ENCODE assay signal across 8 mouse cellular contexts in the genomic region with DNA sequence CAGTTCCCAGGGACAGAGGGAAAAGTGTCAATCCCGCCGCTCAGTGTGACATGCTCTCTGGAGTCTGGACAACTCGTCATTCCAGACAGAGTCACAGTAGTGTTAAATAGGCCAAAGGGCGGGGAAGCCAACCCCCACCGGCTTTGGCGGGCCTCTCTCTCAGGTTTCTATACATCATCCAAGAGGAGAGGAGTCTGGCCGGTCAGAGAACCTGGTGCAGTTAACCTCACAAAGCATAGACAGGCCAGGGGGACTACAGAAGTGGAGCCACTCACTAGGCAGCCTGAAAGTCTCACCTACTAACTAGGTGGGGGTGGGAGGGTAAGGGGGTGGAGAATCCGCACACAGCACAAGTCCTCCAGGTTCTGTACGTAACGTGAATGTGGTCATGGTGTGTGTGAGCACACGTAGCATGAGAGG.
DNase-seq lines count a peak whose midpoint lies in the region; ATAC-seq and TF ChIP-seq lines count a peak whose summit lies in the region.

No protein-coding gene starts in this region.

- H3K4me2 ChIP-seq in forebrain, embryonic 15.5 days (replicated peaks): peak overlapping the region; percentile 86

- TF ChIP-seq CTCF in thymus, adult 2 months (IDR thresholded peaks at IDR 0.05; ENCODE audit: borderline replicate concordance, control insufficient read depth, extremely low read depth, insufficient read depth, low read length, poor library complexity): no peak

- peaks cover 6% of the 10 kb centered on the region; the same call in 1 of the 2 replicates for H3K4me1 ChIP-seq in thymus, adult 2 months (replicated peaks; ENCODE audit: control insufficient read depth, insufficient read depth, low read length)
- peaks cover 20% of the 10 kb centered on the region for H3K4me1 ChIP-seq in forebrain, embryonic 15.5 days

- no peaks in the 10 kb centered on the region for H3K9me3 ChIP-seq in forebrain, embryonic 15.5 days

- 84% methylated on average over 11 of the region's 11 CpGs for WGBS in thymus, adult 2 months
- 2% methylated on average over 11 of the region's 11 CpGs for WGBS in forebrain, embryonic 15.5 days

- H3K36me3 ChIP-seq in thymus, adult 2 months (ENCODE audit: control insufficient read depth, insufficient read depth, low read length): no peaks in the 10 kb centered on the region
- H3K36me3 ChIP-seq in forebrain, embryonic 15.5 days: no peaks in the 10 kb centered on the region

- no peaks in the 10 kb centered on the region for H3K27me3 ChIP-seq in thymus, adult 2 months (ENCODE audit: control insufficient read depth, insufficient read depth, low read length)
- no peaks in the 10 kb centered on the region for H3K27me3 ChIP-seq in forebrain, embryonic 15.5 days

- DNase-seq in thymus, adult 2 months: no peak
- no peak for DNase-seq in thymus, postnatal 25 days
- peak; percentile 46 for DNase-seq in kidney, adult 18-20 months
- DNase-seq in lung, postnatal 4 days: peak; percentile 34 to 43
- DNase-seq in spleen, postnatal 4 days (ENCODE audit: low spot score in 2 of 2): no peak
- DNase-seq in urinary bladder, adult 18-20 months (ENCODE audit: low spot score in 2 of 2): no peak
- no peak for DNase-seq in thymus, postnatal 10 days (ENCODE audit: low spot score in 2 of 2)

- H3K9ac ChIP-seq in forebrain, embryonic 15.5 days (replicated peaks): no peak overlapping the region

- ATAC-seq in forebrain, embryonic 15.5 days (replicated peaks): peak; percentile 42; the same call in 1 of the 2 replicates

- TF ChIP-seq POLR2A in thymus, adult 2 months (IDR thresholded peaks at IDR 0.05; ENCODE audit: control insufficient read depth, extremely low read depth, insufficient read depth, low read length, poor library complexity): no peak

- peak overlapping the region; percentile 23; the same call in 1 of the 2 replicates for H3K27ac ChIP-seq in thymus, adult 2 months (ENCODE audit: control insufficient read depth, insufficient read depth, low read length)
- H3K27ac ChIP-seq in forebrain, embryonic 15.5 days (replicated peaks): no peak overlapping the region

- no peak overlapping the region for H3K4me3 ChIP-seq in thymus, adult 2 months (ENCODE audit: control insufficient read depth, insufficient read depth, low read length)
- peak overlapping the region; percentile 77 for H3K4me3 ChIP-seq in forebrain, embryonic 15.5 days

Comparison
In these comparisons a context has a peak if more than half of its experiments do, and no peak if none do; other contexts are left out.
1. DNase-seq: peak in kidney, adult 18-20 months (single experiment) and lung, postnatal 4 days (2 of 2); none in thymus, adult 2 months (single experiment), thymus, postnatal 25 days (single experiment), spleen, postnatal 4 days (0 of 2), urinary bladder, adult 18-20 months (0 of 2) and thymus, postnatal 10 days (0 of 2).